ENCODE assay signal across 8 mouse cellular contexts in genomic region chr8:104219806-104220205, GRCm38 (mm10). TPM values are rescaled to one million over a fixed set of nuclear protein-coding genes. Genes with fewer than 3 reads are reported as not detected.
A peak's percentile ranks its signal among the peaks of the same experiment; 100 is the strongest.
DNase-seq lines count a peak whose midpoint lies in the region; ATAC-seq and TF ChIP-seq lines count a peak whose summit lies in the region.
"Had no signal": no experiment of that assay in that cellular context is flagged by ENCODE, and none has a peak within 500 bp of the region (broad histone marks: within the 10 kb centered on the region; RNA-seq: fewer than 3 reads in every experiment).

No protein-coding gene starts in this region.

- intact Hi-C loops in left cerebral cortex, postnatal 25 days (cut with DNase I), result loop anchor here (1.0 kb wide), 2 partner anchors 74 to 121 kb away; no protein-coding TSS in a partner anchor

- no peaks in the 10 kb centered on the region for H3K36me3 ChIP-seq in intestine, postnatal 0 days (ENCODE audit: control insufficient read depth, insufficient read depth)
- H3K36me3 ChIP-seq in midbrain, embryonic 11.5 days (ENCODE audit: control insufficient read depth, insufficient read depth, low read length), result no peaks in the 10 kb centered on the region

- DNase-seq in adipocyte (ENCODE audit: low spot score), result peak; percentile 83
- DNase-seq in cerebellum, postnatal 4 days (ENCODE audit: low spot score in 2 of 2), result peak; percentile 60 to 80
- DNase-seq in gastrocnemius, adult 8-10 months (ENCODE audit: low spot score in 2 of 2), result peak; percentile 15 to 49
- peak; percentile 71 to 84 for DNase-seq in left cerebral cortex, postnatal 25 days (ENCODE audit: low spot score in 2 of 2)
- DNase-seq in midbrain, embryonic 11.5 days (ENCODE audit: low spot score, missing footprints), result peak; percentile 95
- peak; percentile 83 for DNase-seq in right cerebral cortex, postnatal 4 days

- peak; percentile 91 for TF ChIP-seq CTCF in intestine, postnatal 0 days (IDR thresholded peaks at IDR 0.05; ENCODE audit: low read depth)

- no peak overlapping the region for H3K4me3 ChIP-seq in intestine, postnatal 0 days (ENCODE audit: low read depth, low read length)
- no peak overlapping the region for H3K4me3 ChIP-seq in midbrain, embryonic 11.5 days (ENCODE audit: low read depth, low read length)
- H3K4me3 ChIP-seq: myocyte had no signal

- H3K27me3 ChIP-seq in intestine, postnatal 0 days (replicated peaks; ENCODE audit: control insufficient read depth, insufficient read depth, low read length), result no peaks in the 10 kb centered on the region
- no peaks in the 10 kb centered on the region for H3K27me3 ChIP-seq in midbrain, embryonic 11.5 days (ENCODE audit: control insufficient read depth, insufficient read depth, low read length)

- 42% methylated on average over 5 of the region's 5 CpGs for WGBS in intestine, postnatal 0 days
- WGBS in midbrain, embryonic 11.5 days, result 43% methylated on average over 5 of the region's 5 CpGs

- no peaks in the 10 kb centered on the region for H3K9me3 ChIP-seq in intestine, postnatal 0 days (ENCODE audit: control insufficient read depth)
- no peaks in the 10 kb centered on the region; the same call in 1 of the 2 replicates for H3K9me3 ChIP-seq in midbrain, embryonic 11.5 days (ENCODE audit: control insufficient read depth, low read length)

- H3K27ac ChIP-seq in intestine, postnatal 0 days (ENCODE audit: low read depth, low read length), result no peak overlapping the region
- no peak overlapping the region for H3K27ac ChIP-seq in midbrain, embryonic 11.5 days (ENCODE audit: low read depth, low read length)

- H3K4me2 ChIP-seq in intestine, postnatal 0 days (replicated peaks; ENCODE audit: low read depth), result no peak overlapping the region
- no peak overlapping the region for H3K4me2 ChIP-seq in midbrain, embryonic 11.5 days

- no peak overlapping the region for H3K9ac ChIP-seq in intestine, postnatal 0 days (ENCODE audit: low read depth, low read length)
- no peak overlapping the region for H3K9ac ChIP-seq in midbrain, embryonic 11.5 days (ENCODE audit: low read length)

- no peak for ATAC-seq in intestine, postnatal 0 days
- ATAC-seq in midbrain, embryonic 11.5 days (ENCODE audit: low FRiP score), result peak; percentile 57; the same call in 1 of the 2 replicates

- no peaks in the 10 kb centered on the region for H3K4me1 ChIP-seq in intestine, postnatal 0 days (replicated peaks; ENCODE audit: control insufficient read depth, insufficient read depth, low read length)
- peaks cover 2% of the 10 kb centered on the region; the same call in 1 of the 2 replicates for H3K4me1 ChIP-seq in midbrain, embryonic 11.5 days (ENCODE audit: control insufficient read depth, insufficient read depth, low read length)

RNA-seq across cellular contexts. Expression of gene Tk2, which starts 28.6 kb away (rescaled TPM):
- 1 to 10 TPM; 2.9 to 4.2 (median 3.9) TPM for total RNA-seq in gastrocnemius, adult 8-10 months (2022)
- polyA plus RNA-seq in intestine, postnatal 0 days (2015; fragmentation: Nextera tagmentation; extraction: Ambion mirVana), result 12.0 and 12.4 TPM in 2 replicates
- 10 to 100 TPM; 36.5 to 36.7 TPM for total RNA-seq in left cerebral cortex, postnatal 25 days (2021)
- 35.9 and 37.0 TPM in 2 replicates for polyA plus RNA-seq in midbrain, embryonic 11.5 days (2014; fragmentation: Nextera tagmentation; extraction: Ambion mirVana)

RNA-seq across cellular contexts. Expression of gene Cklf, which starts 30.9 kb away (rescaled TPM):
- 1 to 10 TPM in 2 of 4 experiments, under 1 TPM in 2; 0.75 to 1.8 (median 1.2) TPM for total RNA-seq in gastrocnemius, adult 8-10 months (2022)
- polyA plus RNA-seq in intestine, postnatal 0 days (2015; fragmentation: Nextera tagmentation; extraction: Ambion mirVana), result 16.5 and 17.8 TPM in 2 replicates
- total RNA-seq in left cerebral cortex, postnatal 25 days (2021), result 1 to 10 TPM; 6.5 to 7.5 TPM
- 35.0 and 37.2 TPM in 2 replicates for polyA plus RNA-seq in midbrain, embryonic 11.5 days (2014; fragmentation: Nextera tagmentation; extraction: Ambion mirVana)

RNA-seq across cellular contexts. Expression of gene Bean1, which starts 49.6 kb away (rescaled TPM):
- under 1 TPM in 1 of 4 experiments, not detected in 3; 0.56 TPM for total RNA-seq in gastrocnemius, adult 8-10 months (2022)
- polyA plus RNA-seq in intestine, postnatal 0 days (2015; fragmentation: Nextera tagmentation; extraction: Ambion mirVana), result 0.85 TPM in 2 replicates
- 10 to 100 TPM in 1 of 2 experiments, 1 to 10 TPM in 1; 9.5 to 11.2 TPM for total RNA-seq in left cerebral cortex, postnatal 25 days (2021)
- 0.63 and 0.66 TPM in 2 replicates for polyA plus RNA-seq in midbrain, embryonic 11.5 days (2014; fragmentation: Nextera tagmentation; extraction: Ambion mirVana)

Comparison
In these comparisons a context has a peak if more than half of its experiments do, and no peak if none do; other contexts are left out.
1. DNase-seq: peak in every context shown above with its lines; median percentile 95 in midbrain, embryonic 11.5 days; 83 in adipocyte; 83 in right cerebral cortex, postnatal 4 days; 78 in left cerebral cortex, postnatal 25 days; 70 in cerebellum, postnatal 4 days; 32 in gastrocnemius, adult 8-10 months.
2. RNA of gene Tk2, which starts 28.6 kb away (total RNA-seq): 36.5 to 36.7 TPM in left cerebral cortex, postnatal 25 days; 2.9 to 4.2 TPM in gastrocnemius, adult 8-10 months; every median in the first group is over 4 times any median in the second.
3. RNA of gene Bean1, which starts 49.6 kb away (total RNA-seq): 9.5 to 11.2 TPM in left cerebral cortex, postnatal 25 days; 0.56 TPM in gastrocnemius, adult 8-10 months; every median in the first group is over 4 times any median in the second.